Mouse (Mus musculus) urinary bladder, adult 2 months (tissue): ENCODE measurements around the gene Ptger4. TPM values are rescaled to one million over a fixed set of nuclear protein-coding genes. Genes with fewer than 3 reads are reported as not detected.

Source experiments
- DNase-seq: peaks from one replicate; pipeline ENCODE4 v3.0.0; 2022; ENCODE audit warnings: low spot score
- polyA plus RNA-seq: library from polyadenylated mRNA; depleted of rRNA; stranded (reverse); fragments of >200 nt; gene quantifications from 2 replicates; pipeline ENCODE4 v1.2.3, GENCODE M21; 2012; rRNA removed

Gene Ptger4
- 8.0 and 9.6 TPM in 2 replicates for polyA plus RNA-seq

GRCm38 (mm10) chr15:5243959-5244905 is at the start of gene Ptger4:
Gene Ptger4 (minus strand): TSS chr15:5244187.
- DNase-seq, result peak; percentile 96

GRCm38 (mm10) chr15:5288412-5288811 is 44.4 kb upstream of the Ptger4 start:
- no peak for DNase-seq

GRCm38 (mm10) chr15:5287072-5287471 is 43.1 kb upstream of the Ptger4 start:
- DNase-seq, result no peak

- no peak for DNase-seq
These were observed 37.3 kb upstream of the Ptger4 start for GRCm38 (mm10) chr15:5281316-5281715.

DNA sequence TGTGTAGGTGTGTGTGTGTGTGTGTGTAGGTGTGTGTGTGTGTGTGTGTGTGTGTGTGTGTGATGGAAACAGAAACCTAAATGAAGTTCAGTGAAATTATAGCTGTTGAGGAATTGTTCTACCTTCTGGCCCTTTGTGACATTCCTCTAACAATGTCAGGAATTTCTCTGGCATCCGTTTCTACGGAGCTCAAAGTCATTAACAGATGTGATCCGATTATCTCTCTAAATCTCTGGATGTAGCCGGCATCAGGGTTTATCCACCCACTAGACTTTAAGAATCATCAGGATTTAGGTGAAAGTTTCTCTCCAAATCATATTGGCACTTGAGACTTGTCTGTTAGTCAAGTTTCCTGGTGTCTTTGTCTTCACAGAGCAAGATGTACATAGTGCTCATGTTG is 35.8 kb upstream of the Ptger4 start:
- no peak for DNase-seq

DNA sequence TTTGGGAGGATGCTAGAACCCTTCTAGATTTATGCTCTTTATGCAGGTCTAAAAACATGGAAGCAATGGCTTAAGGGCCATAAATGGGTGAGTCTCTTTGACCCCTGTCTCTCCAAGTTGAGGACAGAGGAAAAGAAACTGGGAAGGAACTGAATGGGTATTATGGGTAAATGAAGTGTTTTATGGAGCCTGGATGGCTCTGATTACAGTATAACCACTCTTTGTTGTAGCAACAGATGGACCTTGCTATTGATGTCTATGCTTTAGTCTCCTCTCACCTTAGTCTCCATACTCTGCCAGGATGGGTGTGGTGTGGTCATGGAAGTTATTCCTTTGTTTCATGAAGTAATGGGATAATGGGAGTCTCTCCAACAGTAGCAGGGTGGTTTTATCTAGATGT is 34.5 kb upstream of the Ptger4 start:
- no peak for DNase-seq

GRCm38 (mm10) chr15:5273981-5274380 is 30.0 kb upstream of the Ptger4 start:
- no peak for DNase-seq

DNA sequence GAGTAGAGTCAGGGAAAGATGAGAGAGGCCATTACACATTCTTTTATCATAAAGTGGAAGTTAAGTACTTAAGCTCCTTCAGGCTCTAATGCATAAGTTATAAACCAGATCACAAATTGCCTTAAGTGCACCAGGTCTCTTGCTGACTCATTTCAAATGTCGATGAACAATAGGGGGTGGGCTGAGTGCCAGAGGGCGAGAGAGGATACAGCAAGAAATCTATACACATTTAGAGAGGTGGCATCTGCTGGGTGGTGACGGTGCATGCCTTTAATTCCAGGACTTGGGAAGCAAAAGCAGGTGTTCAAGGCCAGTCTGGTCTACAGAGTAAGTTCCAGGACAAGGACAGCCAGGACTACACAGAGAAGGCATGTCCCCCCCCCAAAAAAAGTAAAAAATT is 22.1 kb upstream of the Ptger4 start:
- DNase-seq, result no peak

DNA sequence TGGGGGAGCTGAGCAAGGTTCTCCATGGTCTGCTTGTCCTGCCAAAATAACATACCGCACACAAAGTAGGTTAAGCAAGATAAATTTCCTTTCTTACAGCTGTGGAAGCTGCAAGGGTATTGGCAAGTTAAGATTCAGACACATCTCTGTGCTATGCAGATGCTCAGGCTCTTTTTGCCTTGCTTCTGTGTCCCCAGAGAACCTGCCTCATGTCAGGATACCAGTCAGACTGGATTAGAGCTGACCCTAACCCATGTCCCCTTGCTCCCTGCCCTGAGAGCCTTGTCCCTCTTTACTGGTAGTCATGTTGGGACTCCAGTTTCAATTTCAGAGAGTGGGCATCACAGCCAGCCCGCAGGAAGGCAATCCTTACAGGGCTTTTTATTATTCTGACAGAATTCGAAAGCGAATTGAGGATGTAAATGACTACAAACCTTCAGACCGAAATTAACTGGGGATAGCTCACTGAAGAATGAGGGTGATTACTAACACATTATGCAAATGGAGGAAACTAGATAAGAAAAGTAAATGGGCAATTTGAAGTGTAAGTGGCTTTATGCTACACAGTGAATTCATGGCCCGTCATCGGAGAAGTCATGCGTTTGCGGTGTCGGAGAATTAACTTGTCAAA is 19.0 kb upstream of the Ptger4 start:
- DNase-seq, result no peak

GRCm38 (mm10) chr15:5262095-5262667 is 18.2 kb upstream of the Ptger4 start:
- no peak for DNase-seq

- DNase-seq, result no peak
These were observed 17.0 kb upstream of the Ptger4 start for GRCm38 (mm10) chr15:5261004-5261403.

GRCm38 (mm10) chr15:5260183-5260582 is 16.2 kb upstream of the Ptger4 start:
- DNase-seq, result no peak

GRCm38 (mm10) chr15:5250182-5250581 is 6.2 kb upstream of the Ptger4 start:
- no peak for DNase-seq

GRCm38 (mm10) chr15:5243036-5243958 is 690 bp downstream of the Ptger4 start:
- DNase-seq, result no peak

DNA sequence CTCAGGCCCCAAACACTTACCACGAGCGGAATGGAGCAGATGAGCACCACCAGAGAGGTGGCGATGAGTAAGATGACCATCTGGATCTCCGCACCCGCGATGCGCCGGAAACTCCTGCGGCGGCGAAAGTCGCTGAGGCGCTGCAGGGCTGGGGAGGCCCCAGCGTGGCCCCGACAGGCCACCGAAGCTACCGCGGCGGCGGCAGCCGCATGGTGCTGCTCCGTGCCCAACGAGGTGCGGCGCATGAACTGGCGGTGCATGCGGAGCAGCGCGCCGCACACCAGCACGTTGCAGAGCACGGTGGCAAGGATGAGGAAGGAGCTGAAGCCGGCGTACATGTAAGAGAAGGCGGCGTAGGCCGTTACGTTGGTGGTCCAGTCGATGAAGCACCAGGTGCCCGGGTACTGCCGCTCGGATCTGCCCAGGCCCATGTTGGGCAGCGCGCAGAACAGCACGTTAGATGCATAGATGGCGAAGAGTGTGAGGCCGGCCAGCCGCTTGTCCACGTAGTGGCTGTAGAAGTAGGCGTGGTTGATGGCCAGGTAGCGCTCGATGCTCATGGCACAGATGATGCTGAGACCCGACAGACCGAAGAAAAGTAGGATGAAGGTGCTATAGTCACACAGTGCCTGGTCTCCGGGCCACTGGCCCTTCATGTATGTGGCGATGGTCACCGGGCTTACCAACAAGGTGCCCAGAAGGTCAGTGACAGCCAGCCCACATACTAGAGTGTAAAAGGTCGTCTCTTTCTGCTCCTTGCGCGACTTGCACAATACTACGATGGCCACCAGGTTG is 1.5 kb downstream of the Ptger4 start:
- peak; percentile 46 for DNase-seq

- DNase-seq, result no peak
These were observed 2.4 kb downstream of the Ptger4 start for GRCm38 (mm10) chr15:5241304-5242201.

GRCm38 (mm10) chr15:5240360-5240759 is 3.6 kb downstream of the Ptger4 start:
- no peak for DNase-seq

DNA sequence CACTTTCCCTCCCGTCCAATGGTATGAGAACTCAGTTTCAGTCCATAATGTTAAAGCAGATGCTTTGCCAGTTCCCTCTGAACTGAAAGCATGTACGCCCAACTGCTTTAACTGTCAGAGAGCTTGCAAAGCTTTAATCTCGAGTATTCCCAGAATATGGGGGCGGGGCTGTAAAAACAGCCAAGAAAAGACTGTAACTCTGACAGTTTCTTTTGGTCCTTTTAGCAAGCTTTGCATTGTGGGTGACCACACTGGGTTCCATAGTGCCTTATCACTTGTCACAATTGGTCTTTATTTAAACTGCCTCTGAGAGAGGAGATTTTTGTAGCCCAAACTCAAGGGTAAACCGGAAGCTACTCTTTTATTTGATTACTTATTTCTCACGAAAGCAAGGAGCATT is 4.1 kb downstream of the Ptger4 start:
- DNase-seq, result no peak

GRCm38 (mm10) chr15:5239361-5239760 is 4.6 kb downstream of the Ptger4 start:
- DNase-seq, result no peak

DNA sequence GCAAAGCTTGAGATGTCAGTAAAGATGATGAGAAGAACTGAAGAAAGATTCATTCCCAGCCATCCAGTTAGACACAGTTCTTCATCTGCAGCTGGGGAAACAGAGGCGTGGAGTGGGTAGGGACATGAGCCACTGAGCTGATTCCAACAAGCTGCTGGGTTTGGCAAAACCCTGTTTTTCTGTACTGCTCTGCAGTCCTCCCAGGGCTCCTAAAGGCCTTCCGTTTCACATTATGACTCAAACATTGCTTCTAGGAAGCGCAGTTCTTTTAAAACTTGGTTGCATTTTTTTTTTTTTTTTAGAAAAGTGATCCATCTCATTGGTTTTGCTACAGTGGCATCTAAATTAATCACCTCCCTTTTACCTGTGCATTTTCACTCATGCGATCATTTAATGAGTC is 5.4 kb downstream of the Ptger4 start:
- DNase-seq, result no peak
